Mouse (Mus musculus) adrenal gland, adult (tissue): ENCODE measurements at regions not wholly inside any gene's neighbourhood (a gene's known extent, or its start where the extent isn't known, plus 50 kb on each side); places are given as distances from the start of the nearest gene placed in this dataset.
A peak's percentile ranks its signal among the peaks of the same experiment; 100 is the strongest.
"Not testable (repeated sequence)": the region's sequence is repeated elsewhere in the genome, so short reads cannot be mapped to it uniquely, and the experiment has no call there.

ENCODE experiments used
- DNase-seq, 2 experiments: peaks; one replicate each; pipeline ENCODE4 v3.0.0; 2022 to 2023; ENCODE audit warnings: low spot score in 1 of 2; ENCODE audit not compliant: inconsistent age in 2 of 2

DNA sequence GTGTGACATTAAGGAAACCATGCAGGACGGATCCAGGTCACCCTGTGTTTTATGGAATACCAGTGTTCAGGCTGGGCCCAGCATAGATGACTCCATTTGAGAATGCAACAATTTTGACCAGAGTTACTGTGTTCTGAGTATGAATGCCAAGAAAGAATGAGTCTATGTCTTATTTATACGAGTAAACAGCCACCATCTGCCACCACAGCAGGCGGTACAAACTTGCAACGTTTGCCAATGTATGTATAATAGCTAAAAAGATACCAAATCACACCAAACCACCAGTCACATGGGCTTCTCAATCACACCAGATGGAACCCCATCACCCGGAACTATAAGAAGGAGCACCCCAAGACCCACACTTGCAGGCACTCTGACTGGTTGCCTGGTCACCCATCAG is 192.1 kb downstream of the Glrx3 start:
- no peak for DNase-seq

DNA sequence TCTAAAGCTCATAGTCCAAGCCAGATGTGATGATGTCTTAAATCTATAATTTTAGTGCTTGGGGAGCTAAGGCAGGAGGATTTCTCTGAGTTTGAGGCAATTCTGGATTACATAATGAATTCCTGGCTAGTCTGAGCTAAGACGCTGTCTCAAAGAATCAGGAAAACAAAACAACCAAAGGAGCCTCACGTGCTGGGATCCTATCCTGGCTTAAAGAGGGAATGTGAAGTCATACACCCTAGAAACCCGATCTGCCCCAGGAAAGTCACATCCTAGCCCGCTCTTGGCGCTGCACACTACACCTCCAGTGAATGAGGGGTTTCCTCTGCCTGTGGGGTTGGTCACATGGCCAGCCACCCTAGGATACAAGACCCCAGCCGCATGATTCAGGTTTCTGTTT is 211.2 kb downstream of the Glrx3 start:
- DNase-seq: no peak

GRCm38 (mm10) chr7:137649650-137650049 is 212.2 kb downstream of the Glrx3 start:
- no peak for DNase-seq

GRCm38 (mm10) chr7:137653837-137654236 is 216.4 kb downstream of the Glrx3 start:
- DNase-seq: no peak

GRCm38 (mm10) chr7:137667165-137667564 is 229.8 kb downstream of the Glrx3 start:
- DNase-seq: no peak

GRCm38 (mm10) chr7:137671156-137671555 is 233.7 kb downstream of the Glrx3 start:
- no peak for DNase-seq

- no peak for DNase-seq
Observed at GRCm38 (mm10) chr7:137674596-137674995, 237.2 kb downstream of the Glrx3 start.

- DNase-seq: no peak
Observed at GRCm38 (mm10) chr7:137675381-137675780, 238.0 kb downstream of the Glrx3 start.

DNA sequence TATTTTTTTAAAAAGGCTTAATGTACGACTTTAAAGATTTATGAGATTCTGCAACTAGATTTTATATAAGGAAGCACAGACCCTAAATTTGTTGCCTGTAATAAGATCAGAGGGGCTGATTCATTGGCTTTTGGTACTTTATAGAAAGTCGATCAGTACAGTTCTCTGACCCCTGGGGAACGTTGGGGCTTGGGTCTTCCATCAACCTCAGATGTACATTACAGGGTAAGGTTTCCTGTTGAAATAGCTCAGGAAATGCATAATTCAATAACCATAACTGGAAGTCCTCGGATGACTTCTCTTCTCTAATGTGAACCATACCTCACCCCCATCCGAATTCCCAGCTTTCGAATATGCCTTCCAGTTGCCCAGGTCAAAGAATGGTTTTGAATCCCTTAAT is 247.4 kb downstream of the Glrx3 start:
- no peak for DNase-seq

- DNase-seq: no peak
Observed at GRCm38 (mm10) chr7:137685320-137685719, 247.9 kb downstream of the Glrx3 start.

DNA sequence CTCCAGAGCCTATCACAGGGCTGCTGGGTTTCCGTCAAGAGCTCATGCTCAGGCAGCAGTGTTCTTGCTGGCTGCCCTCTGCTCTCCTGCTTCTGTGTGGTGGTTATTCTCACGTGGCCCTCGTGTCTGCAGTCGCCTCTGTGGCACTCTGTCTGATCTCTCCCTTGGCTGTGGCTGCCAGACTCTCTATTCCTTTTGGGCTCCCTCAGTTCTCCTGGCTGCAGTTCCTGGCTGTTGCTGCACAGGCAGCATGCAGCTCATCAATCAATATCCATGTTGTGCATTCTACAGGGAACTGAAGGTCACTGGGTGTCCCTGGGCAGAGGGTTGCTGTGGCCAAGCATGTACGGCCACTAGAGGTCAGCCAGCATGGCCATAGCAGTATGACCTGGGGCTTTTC is 259.4 kb downstream of the Glrx3 start:
- peak; percentile 57 to 80 for DNase-seq

GRCm38 (mm10) chr7:137698501-137698900 is 261.1 kb downstream of the Glrx3 start:
- DNase-seq: not testable (repeated sequence)

- DNase-seq: no peak
Observed at GRCm38 (mm10) chr7:137712862-137713261, 275.4 kb downstream of the Glrx3 start.

- DNase-seq: no peak
Observed at GRCm38 (mm10) chr7:137713856-137714255, 276.4 kb downstream of the Glrx3 start.

GRCm38 (mm10) chr7:137714318-137714962 is 277.0 kb downstream of the Glrx3 start:
- peak; percentile 7 to 37 for DNase-seq

GRCm38 (mm10) chr7:137715126-137715900 is 277.9 kb downstream of the Glrx3 start:
- no peak for DNase-seq

DNA sequence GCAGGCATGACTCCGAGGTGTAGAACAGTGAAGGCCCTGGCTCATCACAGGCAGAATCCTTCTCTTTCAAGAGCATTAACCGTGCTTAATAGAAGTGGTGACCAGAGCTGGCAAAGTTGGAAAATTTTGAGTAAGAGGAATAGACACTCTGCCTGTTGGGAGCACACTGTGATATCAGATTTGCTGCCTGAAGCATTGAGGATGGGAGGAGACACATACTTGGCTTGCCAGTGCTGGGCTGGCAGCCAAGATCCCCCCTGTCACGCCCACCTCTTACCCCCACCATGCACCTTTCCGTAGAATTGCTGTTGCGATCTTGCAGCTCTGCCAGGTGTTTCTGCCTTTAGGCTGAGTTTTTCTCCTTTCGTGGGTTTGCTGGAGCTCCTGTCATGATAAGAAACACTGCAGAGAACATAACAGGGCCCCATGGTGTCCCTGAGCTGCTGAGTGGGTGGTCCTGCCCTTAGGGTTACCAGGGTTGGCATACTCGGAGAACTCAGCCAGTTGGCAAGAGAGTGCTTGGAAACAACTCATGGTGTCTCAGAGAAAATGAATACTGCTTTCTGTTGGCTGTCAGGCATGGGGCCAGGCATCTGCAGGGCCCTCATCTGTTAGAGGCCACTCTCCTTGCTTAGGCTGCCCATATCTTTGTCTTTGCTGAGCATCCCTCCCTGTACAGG is 286.1 kb downstream of the Glrx3 start:
- DNase-seq: no peak

DNA sequence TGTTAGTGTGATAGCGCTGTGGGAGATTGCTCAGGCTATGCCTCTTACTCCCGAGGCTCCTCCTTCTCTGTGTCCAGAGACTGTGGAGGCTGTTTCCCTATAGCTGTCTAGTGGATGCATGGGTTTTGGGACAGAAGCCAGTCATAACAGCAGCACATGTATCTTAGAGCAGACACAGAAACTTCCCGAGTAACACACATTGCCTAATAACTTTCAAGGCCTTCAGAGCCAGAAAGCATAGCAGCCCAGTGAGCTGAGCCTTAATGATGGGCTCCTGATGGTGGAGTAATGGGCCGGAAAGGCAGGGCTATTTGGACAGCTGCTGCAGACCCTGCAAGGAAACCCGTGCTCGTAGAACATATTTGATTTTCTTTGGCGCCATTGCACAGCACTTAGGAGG is 288.6 kb downstream of the Glrx3 start:
- DNase-seq: no peak

GRCm38 (mm10) chr7:137735873-137736527 is 298.6 kb downstream of the Glrx3 start:
- DNase-seq: no peak

DNA sequence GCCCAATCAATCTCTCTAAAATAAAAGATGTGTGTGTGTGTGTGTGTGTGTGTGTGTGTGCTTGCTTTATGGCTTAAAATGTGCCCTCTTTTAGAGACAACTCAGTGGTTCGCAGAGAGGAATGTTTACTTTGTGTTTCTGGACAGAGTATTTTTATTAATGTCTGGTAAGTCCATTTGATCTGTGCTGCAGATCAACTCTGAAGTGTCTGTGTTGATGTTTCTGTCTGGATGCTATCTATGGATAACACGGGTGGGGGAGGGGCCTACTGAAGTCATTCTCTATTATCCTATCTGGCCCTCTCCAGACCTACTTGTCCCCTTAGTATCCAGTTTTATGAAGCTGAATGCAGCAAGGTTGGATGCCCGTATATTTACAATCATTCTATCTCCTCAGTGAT is 304.3 kb downstream of the Glrx3 start:
- DNase-seq: no peak

- no peak for DNase-seq
Observed at GRCm38 (mm10) chr7:137742297-137742751, 304.9 kb downstream of the Glrx3 start.
